Mouse (Mus musculus): ENCODE data around the gene Il12a. TPM values are rescaled to one million over a fixed set of nuclear protein-coding genes. Genes with fewer than 3 reads are reported as not detected.

Gene Il12a
- not detected in 2 replicates for polyA plus RNA-seq (2012; rRNA removed)

GRCm38 (mm10) chr3:68690344-68690743 is at the start of gene Il12a:
Il12a (plus strand) TSS chr3:68690644.
- no peak for DNase-seq (ENCODE audit: low read depth)

DNA sequence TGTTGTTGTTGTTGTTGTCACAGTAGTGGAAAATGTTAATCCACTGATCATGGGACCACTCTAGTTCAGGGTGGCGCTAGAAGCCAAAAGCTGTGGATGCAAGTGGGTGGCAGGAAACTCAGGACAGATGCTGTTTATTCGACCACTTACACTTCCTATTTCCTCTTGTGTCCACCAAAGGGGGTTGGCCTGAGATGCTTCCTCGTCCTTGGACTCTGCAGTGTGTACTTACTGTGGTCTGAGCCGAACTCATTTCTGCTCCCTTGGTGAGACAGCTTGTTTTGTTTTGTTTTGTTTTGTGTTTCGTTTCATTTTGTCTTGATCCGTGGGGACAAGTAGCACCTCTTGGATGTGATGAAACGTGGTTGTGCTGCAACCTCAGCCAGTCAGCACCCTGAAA is 47.5 kb upstream of the Il12a start:
- DNase-seq (ENCODE audit: low read depth), result no peak

DNA sequence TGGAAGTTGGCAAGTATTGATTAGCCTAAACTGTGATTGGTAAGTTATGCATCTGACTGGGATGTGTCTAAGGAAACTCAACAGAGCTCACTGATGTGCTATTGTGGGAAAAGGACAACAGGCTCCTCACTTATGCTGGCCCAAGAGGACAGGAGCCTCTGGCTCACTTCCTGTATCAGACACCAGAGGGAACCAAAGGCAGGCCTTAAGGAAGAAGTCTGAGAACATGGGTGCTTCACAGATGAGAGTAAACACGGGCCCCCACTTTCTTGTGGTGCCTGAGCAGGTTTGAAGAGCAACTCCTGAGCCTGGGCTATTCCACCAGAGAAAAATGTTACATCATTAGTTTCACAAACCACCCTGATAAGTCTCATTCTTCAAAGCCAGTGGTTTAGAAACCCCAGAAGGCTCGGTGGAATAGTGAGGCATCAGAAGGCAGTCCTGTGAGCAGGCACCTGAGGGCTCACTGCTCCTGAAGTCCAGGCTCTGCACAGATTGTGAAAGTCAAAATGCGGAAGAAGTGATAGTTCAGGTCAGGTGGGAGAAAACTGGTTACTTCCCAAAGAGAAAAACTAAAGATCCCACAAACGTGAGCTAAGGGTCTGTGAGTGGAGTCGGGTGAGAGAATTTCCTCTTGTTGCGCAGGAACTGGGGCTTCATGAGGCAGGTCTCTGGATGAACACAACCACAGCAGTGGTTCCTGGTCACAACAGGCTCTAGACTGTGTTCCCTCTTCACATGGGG is 43.9 kb upstream of the Il12a start:
- no peak for DNase-seq (ENCODE audit: low read depth)

DNA sequence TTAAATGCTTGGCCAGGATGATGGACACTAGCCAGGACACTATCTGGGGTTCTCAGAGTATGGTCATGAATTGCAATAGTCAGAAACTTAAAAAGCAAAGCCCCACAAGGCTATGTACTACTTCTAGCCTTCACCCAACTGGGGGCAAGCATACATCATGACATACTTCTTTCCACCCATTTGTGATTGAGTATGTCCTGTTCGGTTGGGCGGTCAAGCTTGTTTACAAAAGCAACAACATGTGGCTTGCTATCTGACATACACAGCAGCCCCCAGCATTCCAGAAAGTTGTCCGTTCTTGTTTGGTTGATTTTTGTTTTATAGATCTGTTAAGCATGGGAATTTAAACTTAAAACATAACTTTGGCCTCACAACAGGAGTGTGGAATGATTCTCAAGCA is 43.2 kb upstream of the Il12a start:
- DNase-seq (ENCODE audit: low read depth), result no peak

GRCm38 (mm10) chr3:68650251-68650650 is 40.2 kb upstream of the Il12a start:
- DNase-seq (ENCODE audit: low read depth), result no peak

DNA sequence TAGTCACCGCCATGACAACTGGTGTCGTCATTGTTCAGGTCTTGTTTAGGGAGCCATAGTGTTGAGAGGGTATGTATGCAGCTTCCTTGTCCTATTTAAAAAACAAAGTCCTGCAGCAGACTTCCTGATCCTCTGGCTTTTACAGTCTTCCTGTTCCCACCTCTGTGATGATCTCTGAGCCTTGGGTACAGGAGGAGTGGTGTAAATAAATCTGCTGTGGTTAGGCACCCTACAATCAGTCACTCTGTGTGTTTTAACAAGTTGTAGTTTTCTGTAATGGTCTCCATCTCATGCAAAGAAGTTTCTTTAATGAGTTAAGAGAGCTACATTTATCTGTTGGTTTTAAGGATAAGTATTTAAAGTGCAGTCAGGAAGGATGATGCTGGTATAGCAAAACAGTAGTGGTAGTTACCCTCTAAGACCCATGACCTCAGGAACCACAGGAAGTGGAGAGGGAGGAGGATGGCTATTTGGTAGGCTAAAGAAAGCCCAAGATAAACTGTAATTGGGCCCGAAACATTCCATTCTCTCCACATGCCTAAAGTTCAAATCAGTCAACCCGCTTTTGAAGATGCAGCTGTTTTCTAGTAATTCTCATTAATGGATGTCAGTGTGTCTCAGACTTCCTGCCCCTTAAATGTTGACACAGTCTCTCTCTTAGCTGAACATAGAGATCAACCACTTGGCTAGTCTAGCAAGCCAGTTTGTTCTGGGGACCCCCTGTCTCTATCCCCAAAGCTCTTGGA is 33.7 kb upstream of the Il12a start:
- DNase-seq (ENCODE audit: low read depth), result no peak

- no peak for DNase-seq (ENCODE audit: low read depth)
Observed at GRCm38 (mm10) chr3:68657589-68658245, 32.7 kb upstream of the Il12a start.

- DNase-seq (ENCODE audit: low read depth), result no peak
Observed at GRCm38 (mm10) chr3:68659996-68660395, 30.4 kb upstream of the Il12a start.

GRCm38 (mm10) chr3:68660538-68660937 is 29.9 kb upstream of the Il12a start:
- no peak for DNase-seq (ENCODE audit: low read depth)

DNA sequence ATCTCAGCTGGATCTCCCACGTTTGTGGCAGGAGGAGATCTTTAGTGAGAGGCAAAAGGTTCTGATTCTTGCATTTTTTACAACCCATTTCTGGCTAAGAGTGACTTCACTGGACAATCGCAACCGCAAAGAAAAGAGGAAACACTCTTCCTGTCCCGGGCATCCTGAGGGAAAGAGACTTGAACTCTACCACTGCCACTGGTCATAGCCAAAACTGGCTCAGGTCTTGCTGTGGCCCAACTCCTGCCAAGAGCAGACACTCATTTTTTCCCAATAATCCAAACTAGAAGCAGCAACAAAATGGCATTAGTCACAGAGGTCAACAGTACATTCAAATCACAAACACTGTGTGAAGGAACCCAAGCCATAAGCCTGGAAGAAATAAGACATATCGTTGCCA is 28.1 kb upstream of the Il12a start:
- DNase-seq (ENCODE audit: low read depth), result no peak

GRCm38 (mm10) chr3:68664337-68664736 is 26.1 kb upstream of the Il12a start:
- DNase-seq (ENCODE audit: low read depth), result no peak

GRCm38 (mm10) chr3:68666377-68666776 is 24.1 kb upstream of the Il12a start:
- no peak for DNase-seq (ENCODE audit: low read depth)

- no peak for DNase-seq (ENCODE audit: low read depth)
Observed at GRCm38 (mm10) chr3:68667852-68668251, 22.6 kb upstream of the Il12a start.

- no peak for DNase-seq (ENCODE audit: low read depth)
Observed at GRCm38 (mm10) chr3:68669418-68669974, 20.9 kb upstream of the Il12a start.

GRCm38 (mm10) chr3:68674721-68675120 is 15.7 kb upstream of the Il12a start:
- no peak for DNase-seq (ENCODE audit: low read depth)

GRCm38 (mm10) chr3:68675216-68675835 is 15.1 kb upstream of the Il12a start:
- no peak for DNase-seq (ENCODE audit: low read depth)

GRCm38 (mm10) chr3:68675980-68676678 is 14.3 kb upstream of the Il12a start:
- DNase-seq (ENCODE audit: low read depth), result no peak

GRCm38 (mm10) chr3:68676831-68677303 is 13.6 kb upstream of the Il12a start:
- DNase-seq (ENCODE audit: low read depth), result no peak

DNA sequence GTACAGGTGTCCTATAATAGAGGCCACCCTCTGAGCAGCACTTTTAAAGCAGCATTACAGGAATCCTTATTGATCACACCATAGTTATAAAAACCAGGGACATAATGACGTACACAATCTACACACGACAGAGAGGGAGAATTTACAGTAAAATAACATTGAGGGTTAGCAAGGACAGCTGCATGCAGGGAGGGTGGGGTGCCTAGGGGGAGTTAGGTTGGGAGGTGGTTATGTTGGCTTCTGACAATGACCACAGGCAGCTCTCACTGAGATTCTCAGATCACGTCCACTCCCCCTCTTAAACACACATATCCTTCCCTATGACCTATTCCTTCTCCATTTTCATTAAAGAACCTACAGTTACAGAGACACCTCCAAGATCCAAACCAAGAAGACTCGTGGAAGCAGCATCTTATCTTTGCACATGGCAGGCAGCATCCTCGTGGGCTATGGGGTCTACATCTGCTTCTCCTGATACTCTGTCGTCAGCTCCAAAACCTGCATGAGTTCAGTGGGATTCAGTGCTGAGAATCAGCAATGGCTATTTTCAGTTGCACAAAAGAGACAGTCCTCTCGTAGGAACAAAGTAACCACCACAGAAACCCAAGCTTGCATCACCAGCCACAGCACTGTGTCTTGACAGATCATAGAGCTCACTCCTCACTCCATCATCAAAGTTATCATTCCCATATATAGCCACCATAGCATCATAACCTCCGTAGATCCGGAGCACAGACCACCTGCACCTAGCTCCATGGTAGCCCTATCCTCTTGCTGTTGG is 11.4 kb upstream of the Il12a start:
- DNase-seq (ENCODE audit: low read depth), result no peak

GRCm38 (mm10) chr3:68683579-68683978 is 6.9 kb upstream of the Il12a start:
- no peak for DNase-seq (ENCODE audit: low read depth)

All from gonadal fat pad, adult 2 months (tissue).